Mouse (Mus musculus): ENCODE results near the gene Wipf2.
"Not testable (repeated sequence)": the region's sequence is repeated elsewhere in the genome, so short reads cannot be mapped to it uniquely, and the experiment has no call there.

Wipf2 gene

DNA sequence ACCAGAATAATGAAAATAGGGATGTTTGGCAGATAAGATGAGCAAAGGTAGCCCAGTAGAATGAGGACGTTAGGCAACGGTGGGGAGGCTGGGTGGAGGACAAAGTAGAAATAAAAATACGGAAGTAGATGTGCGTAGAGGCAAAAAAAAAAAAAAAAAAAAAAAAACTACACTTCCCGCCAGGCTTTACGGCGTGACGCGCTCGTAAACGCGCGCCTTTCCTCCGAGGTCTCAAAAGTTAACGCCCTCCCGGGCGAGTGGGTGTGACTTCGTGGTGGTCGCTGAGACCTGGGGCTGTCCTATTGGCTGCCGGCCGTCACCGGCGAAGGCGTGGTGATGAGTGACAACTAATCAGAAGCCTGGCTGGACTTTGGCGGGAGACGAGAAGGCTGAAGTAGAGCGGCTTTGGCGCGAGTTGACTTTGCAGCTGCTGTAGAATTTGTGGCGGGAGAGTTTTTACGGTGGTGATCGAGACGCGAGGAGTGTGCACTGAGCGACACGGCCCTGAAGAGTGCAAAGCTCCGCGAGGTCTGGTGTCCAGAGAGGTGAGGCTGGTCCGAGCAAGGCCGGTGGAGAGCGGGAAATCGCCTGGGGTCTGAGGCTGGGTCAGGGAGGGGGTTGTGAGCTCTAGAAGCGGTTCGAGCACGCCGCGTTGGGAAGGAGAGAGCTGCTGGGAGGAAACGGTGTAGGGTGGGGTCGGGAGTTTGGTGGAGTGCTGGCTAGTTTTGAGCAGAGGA lies 44.2 kb downstream of the Wipf2 start, which contains the start of gene Cdc6:
Gene Cdc6 (plus strand): TSS at position 365 of the 737 bp plus-strand sequence.
- DNase-seq (ENCODE audit: low read depth, low spot score), result peak; percentile 99

DNA sequence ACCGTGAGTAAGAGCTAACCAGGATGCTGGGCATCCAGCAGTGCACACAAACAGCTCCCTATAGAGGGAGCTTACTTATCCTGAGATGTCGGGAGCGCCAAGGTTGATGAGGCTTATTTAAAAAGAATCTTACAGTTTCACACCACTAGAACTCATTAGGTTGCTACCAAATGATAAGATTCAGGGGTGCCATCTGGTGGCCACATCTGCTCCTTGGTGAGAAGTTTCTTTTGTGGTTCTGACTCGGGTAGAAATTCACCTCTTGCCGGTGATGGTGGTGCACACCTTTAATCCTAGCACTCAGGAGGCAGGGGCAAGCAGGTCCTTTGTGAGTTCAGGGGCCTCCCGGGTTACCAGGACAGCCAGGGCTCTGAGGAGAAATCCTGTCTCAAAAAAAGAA lies 46.2 kb downstream of the Wipf2 start:
- peak; percentile 72 for DNase-seq (ENCODE audit: low read depth, low spot score)

DNA sequence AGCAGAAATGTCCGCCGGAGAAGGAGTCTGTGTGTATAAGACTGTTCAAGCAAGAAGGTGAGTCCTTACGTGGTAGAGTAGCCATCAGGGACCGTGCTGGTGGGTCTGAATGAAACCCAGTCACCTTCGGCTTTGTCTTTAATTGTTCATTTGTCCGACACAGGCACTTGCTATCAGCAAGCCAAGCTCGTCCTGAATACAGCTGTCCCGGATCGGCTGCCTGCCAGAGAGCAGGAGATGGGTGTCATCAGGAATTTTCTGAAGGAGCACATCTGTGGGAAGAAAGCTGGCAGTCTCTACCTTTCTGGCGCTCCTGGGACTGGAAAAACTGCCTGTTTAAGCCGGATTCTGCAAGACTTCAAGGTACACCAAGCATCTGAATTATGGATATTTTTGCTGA lies 47.0 kb downstream of the Wipf2 start:
- no peak for DNase-seq (ENCODE audit: low read depth, low spot score)

DNA sequence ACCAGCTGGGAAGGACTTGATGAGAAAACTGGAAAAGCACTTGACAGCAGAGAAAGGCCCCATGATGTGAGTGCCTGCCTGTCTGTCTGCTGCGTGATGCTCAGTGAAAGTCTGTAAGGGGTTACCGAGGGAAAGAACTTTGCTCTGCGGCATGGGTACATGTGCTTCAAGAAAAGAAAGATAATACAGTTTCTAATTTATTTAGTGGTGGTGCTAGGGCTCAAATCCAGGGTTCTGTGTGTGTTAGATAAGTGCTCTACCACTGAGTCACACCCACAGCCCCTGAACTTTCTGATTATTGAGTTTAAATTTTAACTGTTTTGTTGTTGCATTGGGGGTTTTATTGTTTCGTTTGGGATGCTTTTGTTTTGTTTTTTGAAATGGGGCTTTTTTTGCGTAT lies 48.1 kb downstream of the Wipf2 start:
- no peak for DNase-seq (ENCODE audit: low read depth, low spot score)

DNA sequence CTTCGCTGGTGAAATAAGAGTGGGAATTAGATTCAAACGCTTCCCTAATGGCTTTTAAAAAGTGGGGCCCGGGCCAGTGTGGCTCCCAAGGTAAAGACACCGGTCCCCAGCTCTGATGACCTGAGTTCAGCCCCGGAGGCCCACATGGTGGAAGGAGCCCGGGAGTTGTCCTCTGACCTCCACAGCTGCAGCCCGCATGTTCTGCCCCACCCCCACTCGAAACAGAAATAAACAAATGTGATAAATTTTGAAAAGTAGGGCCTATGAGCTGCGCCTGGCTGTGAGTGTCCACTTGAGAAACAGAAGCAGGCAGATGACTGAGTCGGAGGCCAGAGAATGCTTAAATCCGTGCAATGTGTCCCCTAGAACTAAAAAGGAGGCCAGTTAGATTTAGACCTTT lies 50.8 kb downstream of the Wipf2 start:
- DNase-seq (ENCODE audit: low read depth, low spot score), result no peak

DNA sequence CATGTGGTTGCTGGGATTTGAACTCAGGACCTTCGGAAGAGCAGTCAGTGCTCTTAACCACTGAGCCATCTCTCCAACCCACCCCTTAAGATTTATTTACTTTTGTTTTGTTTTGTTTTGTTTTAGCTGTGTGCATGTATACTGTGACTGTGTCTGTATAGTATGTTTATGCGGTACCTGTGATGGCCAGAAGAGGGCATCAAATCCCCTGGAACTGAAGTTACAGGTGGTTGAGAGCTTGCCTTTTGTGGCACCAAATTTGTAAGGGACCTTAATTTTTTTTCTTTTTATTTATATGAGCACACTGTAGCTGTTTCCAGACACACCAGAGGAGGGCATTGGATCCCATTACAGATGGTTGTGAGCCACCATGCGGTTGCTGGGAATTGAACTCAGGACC lies 52.9 kb downstream of the Wipf2 start:
- peak; percentile 48 for DNase-seq (ENCODE audit: low read depth, low spot score)

DNA sequence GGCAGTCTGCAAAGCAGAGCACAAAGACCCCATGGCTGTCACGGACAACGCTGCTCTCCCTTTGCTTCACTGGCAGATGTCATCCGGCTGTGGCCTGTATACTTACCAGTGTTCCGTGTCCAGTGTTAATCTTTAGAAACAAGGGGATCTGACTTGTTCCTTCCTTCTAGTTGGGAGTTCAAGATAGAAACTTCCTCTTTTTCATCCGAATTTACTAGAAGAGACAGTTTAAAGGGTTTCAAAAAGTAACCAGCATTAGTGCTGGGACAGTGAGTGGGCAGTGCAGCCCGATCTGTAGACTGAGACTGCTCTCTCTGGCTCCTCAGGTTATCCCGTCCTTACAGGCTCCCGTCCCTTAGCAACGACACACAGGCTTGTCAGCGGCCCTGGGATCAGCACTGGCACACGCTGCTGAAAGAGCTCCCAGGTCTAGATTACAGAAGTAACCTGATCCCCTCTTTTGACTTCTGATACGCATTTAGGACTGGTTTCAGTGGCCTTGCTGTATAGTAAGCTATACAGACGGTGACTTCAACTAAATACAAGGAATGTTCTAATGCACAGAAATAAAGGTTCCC lies 54.1 kb downstream of the Wipf2 start:
- DNase-seq (ENCODE audit: low read depth, low spot score), result no peak

DNA sequence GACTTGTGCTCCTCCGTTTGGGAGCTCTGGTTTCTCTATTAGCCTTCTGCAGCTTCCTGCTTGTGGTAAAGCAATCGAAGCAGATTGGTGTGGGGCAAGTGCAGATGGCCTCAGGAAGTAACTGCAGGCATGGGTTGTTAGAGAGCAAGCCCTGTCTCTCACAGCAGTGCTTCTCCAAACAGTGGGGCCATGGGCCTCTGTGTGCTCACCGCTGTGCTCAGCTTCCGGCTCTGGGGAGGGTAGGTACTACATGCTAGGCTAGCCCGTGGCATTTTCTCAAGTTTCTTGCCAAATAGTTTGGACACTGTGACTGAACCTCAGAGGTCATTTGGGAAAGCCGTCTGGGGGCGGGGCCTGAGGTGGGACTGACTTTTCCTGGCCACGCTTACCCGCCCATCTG lies 54.8 kb downstream of the Wipf2 start:
- no peak for DNase-seq (ENCODE audit: low read depth, low spot score)

DNA sequence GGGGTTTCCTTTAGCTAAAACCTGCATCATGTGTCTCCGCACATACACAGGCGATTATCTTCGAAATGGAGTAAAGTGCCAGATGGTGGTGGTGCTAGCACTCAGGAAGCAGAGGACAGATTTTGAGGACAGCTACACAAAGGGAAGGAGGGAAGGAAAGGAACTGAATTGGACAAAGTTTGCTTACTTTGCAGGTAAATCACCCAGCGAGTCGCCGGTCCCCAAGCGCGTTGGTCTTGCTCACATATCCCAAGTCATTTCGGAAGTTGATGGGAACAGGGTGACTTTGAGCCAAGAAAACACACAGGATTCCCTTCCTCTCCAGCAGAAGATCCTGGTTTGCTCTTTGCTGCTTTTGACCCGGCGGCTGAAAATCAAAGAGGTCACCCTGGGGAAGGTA lies 55.6 kb downstream of the Wipf2 start:
- DNase-seq (ENCODE audit: low read depth, low spot score), result no peak

DNA sequence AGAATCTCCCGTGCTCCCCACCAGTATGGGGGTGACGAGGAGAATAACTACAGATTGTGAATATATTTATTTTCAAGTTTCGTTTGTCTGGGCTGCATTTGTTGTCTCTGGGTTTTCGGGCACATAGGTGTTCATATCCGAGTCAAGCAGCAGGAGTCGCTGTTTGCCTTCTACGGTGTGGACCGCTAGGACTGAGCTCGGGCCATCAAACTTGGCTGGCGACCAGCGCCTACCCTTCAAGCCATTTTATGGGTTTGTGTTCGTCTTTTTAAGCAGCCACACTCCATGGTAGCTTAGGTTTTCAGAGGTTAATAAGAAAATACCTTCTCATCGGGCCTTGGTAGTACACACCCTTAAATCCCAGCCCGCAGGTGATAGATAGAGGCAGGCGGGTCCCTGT lies 58.4 kb downstream of the Wipf2 start:
- DNase-seq (ENCODE audit: low read depth, low spot score), result peak; percentile 71

DNA sequence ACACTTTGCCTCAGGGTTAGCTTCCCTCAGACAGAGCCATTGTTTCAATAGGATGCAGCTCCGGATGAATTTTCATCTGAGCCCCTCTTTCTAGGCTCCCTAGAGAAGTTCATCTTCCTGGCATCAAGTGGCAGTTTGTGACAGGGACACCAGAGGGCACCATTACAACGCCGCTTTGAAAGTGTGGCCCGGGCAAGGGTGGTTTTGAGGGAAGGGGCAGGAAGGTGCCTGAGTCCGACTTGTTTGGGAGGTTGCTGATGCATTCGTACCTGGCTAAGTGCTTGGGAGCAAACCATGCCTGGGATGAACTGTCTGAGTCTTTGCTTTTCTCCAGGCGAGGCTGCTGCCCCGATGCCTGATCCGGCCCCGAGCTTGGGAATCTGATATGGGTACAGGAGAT lies 58.9 kb downstream of the Wipf2 start:
- peak; percentile 79 for DNase-seq (ENCODE audit: low read depth, low spot score)

DNA sequence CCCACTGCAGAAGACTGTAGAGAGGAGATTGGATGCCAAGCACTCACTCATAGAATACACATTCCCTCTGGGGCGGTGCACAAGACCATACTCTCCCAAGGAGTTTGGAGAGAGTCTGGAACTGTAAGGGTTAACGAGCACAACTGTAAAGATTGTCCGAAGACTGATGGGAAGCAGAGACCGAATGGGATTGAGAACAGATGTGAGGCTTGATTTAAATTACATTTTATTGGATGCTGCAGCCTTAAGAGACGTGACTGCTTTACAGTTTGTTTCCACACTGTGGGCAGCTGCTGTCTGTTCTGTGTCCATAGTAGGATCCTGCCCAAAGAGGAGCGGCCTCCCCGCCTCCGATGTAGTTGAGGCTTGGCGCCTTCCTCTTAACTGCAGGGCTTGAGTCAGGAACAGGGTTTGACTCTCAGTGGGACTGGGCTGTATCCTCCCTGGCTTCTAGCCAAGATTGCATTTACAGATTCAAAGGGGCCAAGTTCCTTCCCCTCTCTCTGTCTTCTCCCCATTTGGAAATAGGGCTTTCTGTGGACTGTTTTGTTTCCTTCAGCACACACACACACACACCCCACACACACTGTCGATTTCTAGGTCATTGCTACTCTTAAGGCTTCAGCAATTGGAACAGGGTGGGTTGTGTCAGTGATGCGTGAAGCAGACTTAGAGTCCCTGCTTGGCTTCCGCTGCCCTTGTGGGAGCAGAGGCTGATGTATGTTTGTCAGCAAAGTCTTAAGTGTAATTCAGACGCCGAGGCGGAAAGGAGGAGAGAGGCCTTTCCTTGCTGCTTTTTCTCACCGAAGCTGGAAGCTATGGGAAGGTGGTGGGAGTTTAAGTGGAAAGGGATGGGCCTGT lies 59.6 kb downstream of the Wipf2 start:
- not testable (repeated sequence) for DNase-seq (ENCODE audit: low read depth, low spot score)

DNA sequence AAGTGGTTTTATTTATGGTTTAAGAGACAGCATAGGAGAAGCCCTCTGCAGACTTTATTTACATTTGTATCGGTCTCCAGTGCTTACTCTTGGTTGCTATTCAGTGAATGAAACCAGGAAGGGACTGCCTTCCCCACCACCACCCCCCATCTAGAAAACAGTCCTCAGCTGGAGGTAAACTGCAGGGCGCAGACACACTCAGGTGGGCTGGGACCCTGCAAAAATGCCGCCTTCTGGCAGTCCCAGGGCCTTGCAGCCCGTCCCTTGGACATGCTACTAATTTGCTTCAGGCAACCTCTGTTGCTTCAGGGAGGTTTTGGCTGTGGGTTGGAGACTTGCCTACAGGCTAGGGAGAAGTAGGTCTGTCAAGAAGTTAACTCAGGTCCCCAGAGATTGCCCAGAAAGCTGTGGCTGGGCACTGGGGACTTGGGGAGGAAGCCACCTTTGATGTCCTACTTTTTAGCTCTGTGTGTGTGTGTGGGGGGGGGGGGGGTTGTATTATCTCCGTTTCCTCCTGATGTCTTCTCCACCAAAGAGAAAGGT lies 61.3 kb downstream of the Wipf2 start:
- DNase-seq (ENCODE audit: low read depth, low spot score), result peak; percentile 66

DNA sequence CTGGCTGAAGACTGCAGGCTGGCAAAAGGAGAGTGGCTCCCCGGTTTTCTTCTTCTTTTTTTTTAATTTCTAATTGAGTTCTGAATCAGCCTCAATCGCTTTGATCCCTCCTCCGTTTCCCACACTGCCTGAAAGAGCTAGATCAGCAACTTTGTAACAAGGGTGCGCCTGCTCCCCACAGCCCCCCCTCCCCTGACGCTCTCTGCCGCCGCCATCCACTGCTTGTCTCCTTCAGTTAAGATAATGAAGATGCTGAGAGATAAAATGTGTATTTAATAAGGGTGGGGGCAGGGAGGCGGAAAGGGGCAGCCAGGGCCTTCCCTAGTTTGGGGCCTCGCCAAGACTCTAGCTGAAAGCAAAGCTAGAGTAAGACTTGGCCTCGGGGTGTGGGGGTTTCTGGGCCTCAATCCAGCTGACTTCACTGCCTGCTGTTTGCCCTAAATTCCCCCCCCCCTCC lies 61.9 kb downstream of the Wipf2 start:
- no peak for DNase-seq (ENCODE audit: low read depth, low spot score)

DNA sequence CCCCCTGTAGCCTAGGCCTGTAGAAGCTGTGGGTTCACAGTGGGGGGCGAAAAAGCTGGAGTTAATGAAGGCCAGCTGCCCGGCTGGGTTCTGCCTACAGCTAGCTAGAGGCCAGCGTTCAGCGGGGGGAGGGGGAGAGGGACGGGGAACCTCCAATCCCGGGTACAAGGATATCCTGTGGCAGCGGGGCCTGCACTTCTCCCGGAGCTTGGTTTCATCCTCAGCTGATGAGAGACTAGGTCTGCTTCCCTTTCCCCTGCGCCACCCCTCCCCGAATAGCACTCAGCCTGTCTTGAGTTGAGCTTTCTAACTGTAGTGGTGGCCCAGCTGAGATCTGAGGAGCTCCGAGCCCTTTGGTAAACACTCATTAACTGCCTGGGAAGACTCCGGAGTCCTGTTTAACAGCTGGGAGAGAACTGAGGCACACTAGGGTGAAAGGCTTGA lies 62.5 kb downstream of the Wipf2 start:
- DNase-seq (ENCODE audit: low read depth, low spot score), result peak; percentile 80

DNA sequence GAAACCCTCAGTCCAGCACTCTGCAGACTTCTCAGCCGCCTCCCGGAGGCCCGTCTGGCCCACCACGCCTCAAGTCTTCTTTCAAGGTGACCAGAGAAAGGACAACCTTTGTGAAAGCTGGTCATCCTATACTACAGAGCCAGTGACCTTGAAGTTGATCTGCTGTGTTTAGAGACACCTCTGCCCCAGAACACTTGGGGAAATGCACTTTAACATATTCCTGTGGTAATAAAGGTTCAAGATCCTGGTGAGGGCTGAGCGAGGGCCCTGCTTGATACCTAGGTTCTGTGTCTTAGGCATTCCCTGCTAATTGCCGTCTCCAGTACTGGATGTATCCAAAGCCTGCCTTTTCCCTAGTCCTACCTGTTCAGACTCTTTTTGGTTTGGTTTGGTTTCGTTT lies 63.1 kb downstream of the Wipf2 start:
- peak; percentile 61 for DNase-seq (ENCODE audit: low read depth, low spot score)

DNA sequence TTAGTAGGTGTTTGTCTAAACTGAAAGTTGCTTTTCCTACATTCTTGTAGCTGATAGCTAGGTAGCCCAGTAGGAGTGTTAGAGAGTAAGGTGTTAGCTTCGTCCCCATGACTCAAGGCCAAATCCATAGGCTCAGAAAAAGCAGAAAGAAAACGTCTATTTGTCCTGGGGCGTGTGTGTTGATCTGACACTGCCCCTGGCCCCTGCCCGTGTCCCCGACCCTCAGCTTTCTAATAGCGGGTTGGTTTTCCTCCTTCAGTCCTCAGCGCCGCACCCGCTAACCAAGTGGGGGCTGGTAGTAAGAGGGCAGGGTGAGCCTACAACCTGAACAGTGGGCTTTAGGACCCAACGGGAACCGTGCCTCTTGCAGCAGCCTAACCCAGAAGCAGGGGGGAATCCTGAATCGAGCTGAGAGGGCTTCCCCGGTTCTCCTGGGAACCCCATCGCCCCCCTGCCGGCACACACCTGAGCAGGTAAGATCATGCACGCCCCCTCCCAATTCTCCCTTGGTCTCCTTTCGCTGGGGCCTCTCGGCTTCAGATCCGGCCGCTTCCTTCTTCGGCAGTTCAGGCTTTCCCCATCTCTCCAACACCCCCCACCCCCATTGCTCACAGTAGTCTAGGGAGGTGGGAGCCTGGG lies 64.1 kb downstream of the Wipf2 start, which contains the start of gene Rara:
Gene Rara (plus strand): TSS at position 381 of the 639 bp plus-strand sequence.
- no peak for DNase-seq (ENCODE audit: low read depth, low spot score)

DNA sequence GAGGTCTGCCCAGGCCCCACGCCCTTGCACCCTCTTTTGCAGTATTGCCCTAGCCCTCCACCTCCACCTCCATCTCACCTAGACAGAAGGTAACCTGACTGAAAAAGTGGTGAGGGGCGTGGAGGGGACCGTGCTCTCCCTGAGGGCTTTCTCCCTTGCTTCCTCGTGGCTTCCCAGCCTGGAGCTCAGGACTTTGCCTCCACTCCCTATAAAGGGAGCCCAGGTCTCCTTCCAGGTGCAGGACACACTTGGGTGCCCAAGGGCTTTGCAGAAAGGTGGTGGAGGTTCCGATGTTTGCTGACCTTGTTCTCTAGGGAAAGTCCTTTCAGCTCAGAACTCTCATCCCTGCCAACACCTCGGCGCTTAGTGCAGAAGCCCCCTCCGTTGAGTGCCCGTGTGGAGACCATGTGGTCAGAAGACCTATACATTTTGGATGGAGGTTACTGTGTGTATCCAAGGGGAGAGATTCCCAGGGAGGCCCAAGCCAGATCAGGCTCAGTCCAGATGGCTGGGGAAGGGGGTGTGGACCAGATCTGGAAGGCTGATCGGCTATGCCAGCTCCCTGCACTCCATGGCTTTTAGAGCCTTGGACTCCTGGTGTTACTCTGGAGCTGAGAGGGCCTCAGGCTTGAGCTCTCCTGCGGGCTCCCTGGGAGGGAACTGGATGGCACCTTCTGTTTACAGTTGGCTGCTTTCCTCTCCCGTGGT lies 64.9 kb downstream of the Wipf2 start:
- DNase-seq (ENCODE audit: low read depth, low spot score), result no peak

DNA sequence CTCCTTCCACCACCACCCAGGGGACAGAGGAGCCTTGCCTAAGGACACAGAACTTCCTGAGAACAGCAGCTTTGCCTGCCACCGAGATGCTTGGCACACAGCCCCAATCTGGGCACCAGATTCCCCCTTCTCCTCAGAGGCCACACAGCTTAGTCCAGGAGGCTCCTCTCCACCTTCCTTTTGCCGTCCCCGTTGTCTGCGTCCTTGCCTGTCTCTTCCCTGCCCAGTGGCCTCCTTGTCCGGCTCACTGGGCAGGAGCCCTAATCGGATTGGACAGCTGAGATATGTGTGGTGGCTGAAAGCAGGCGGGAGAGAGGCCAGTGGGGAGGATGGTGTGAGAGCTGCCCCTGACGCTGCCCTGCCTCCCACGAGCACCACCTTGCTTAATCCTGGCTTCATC lies 66.1 kb downstream of the Wipf2 start:
- DNase-seq (ENCODE audit: low read depth, low spot score), result no peak

DNA sequence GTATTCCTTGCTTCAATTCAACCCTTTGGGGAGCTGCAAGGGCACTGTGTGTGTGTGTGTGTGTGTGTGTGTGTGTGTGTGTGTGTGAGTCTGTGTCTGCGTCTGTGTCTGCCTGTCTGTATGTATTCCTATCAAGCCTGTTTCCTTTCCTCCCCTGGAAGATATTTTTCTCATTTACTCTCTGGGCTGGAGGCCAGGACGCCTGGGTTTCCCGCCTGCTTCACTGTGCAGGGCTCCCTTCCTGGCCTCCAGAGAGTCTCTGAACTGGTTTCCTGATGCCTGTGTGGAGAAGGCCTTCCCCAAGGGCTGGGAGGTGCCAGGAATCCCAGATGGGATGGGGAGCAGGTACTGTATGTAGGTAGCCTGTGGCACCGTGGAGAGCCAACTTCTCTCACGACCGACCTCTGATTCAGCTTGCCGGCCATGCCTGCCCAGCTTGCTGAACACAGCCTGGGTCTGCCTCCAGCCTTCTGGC lies 66.7 kb downstream of the Wipf2 start:
- DNase-seq (ENCODE audit: low read depth, low spot score), result no peak

All from ES-CJ7 (cell line).